ENCODE assay signal across 8 mouse cellular contexts in genomic region chr4:117912685-117913273, GRCm38 (mm10). TPM values are rescaled to one million over a fixed set of nuclear protein-coding genes. Genes with fewer than 3 reads are reported as not detected.
DNase-seq lines count a peak whose midpoint lies in the region; ATAC-seq lines count a peak whose summit lies in the region.

No protein-coding gene starts in this region.

- DNase-seq in cerebellum, adult 8-10 months: peak; percentile 44
- no peak for DNase-seq in cerebellum, postnatal 4 days (ENCODE audit: low spot score in 2 of 2)
- no peak for DNase-seq in neural tube, embryonic 11.5 days (ENCODE audit: low spot score)
- no peak for DNase-seq in neural tube, embryonic 10.5 days (ENCODE audit: extremely low spot score, low spot score)
- DNase-seq in liver, embryonic 13.5 days: no peak
- no peak for DNase-seq in thymus, postnatal 4 days
- no peak for DNase-seq in lung, postnatal 10 days

- H3K9me3 ChIP-seq in neural tube, embryonic 11.5 days (ENCODE audit: control insufficient read depth, low read length): no peaks in the 10 kb centered on the region
- no peaks in the 10 kb centered on the region for H3K9me3 ChIP-seq in liver, embryonic 13.5 days (replicated peaks)

- peaks cover 28% of the 10 kb centered on the region for H3K4me1 ChIP-seq in neural tube, embryonic 11.5 days (ENCODE audit: control insufficient read depth, insufficient read depth, low read length)
- peaks cover 78% of the 10 kb centered on the region for H3K4me1 ChIP-seq in liver, embryonic 13.5 days (replicated peaks)

- no peaks in the 10 kb centered on the region for H3K27me3 ChIP-seq in neural tube, embryonic 11.5 days (ENCODE audit: control insufficient read depth, insufficient read depth, low read length)
- H3K27me3 ChIP-seq in liver, embryonic 13.5 days: no peaks in the 10 kb centered on the region

- peaks cover 2% of the 10 kb centered on the region; the same call in 1 of the 2 replicates for H3K36me3 ChIP-seq in neural tube, embryonic 11.5 days (ENCODE audit: control insufficient read depth, insufficient read depth, low read length)
- peaks cover 29% of the 10 kb centered on the region for H3K36me3 ChIP-seq in liver, embryonic 13.5 days

- peak overlapping the region; percentile 66 for H3K4me2 ChIP-seq in neural tube, embryonic 11.5 days (ENCODE audit: low read depth)
- peak overlapping the region; percentile 97 for H3K4me2 ChIP-seq in liver, embryonic 13.5 days

- peak overlapping the region; percentile 72; the same call in 1 of the 2 replicates for H3K4me3 ChIP-seq in neural tube, embryonic 11.5 days (ENCODE audit: low read depth, low read length)
- peak overlapping the region; percentile 87 for H3K4me3 ChIP-seq in liver, embryonic 13.5 days (replicated peaks)

- ATAC-seq in neural tube, embryonic 11.5 days (ENCODE audit: insufficient read depth, low FRiP score, low TSS enrichment): no peak
- no peak for ATAC-seq in liver, embryonic 13.5 days (ENCODE audit: low read depth)
- ATAC-seq in activated CD4-positive, CD25-positive, alpha-beta regulatory T cell, adult 4 months: no peak

- no peak overlapping the region for H3K27ac ChIP-seq in neural tube, embryonic 11.5 days (ENCODE audit: low read depth, low read length)
- H3K27ac ChIP-seq in liver, embryonic 13.5 days: peak overlapping the region; percentile 40

- H3K9ac ChIP-seq in neural tube, embryonic 11.5 days (ENCODE audit: low read length): 0 out of 2 replicates have a peak overlapping the region, but pooled peaks have one; percentile 22
- peak overlapping the region; percentile 46; the same call in 1 of the 2 replicates for H3K9ac ChIP-seq in liver, embryonic 13.5 days

- WGBS in neural tube, embryonic 11.5 days: 61% methylated on average over 7 of the region's 7 CpGs
- 80% methylated on average over 7 of the region's 7 CpGs for WGBS in liver, embryonic 13.5 days (ENCODE audit: insufficient replicate concordance)

RNA-seq across cellular contexts. Expression of gene Ipo13, which starts 2.0 kb away (rescaled TPM):
- 56.3 and 67.0 TPM in 2 replicates for polyA plus RNA-seq in neural tube, embryonic 11.5 days (2014; fragmentation: Nextera tagmentation; extraction: Ambion mirVana)
- 22.5 and 25.9 TPM in 2 replicates for polyA plus RNA-seq in liver, embryonic 13.5 days (2015; fragmentation: Nextera tagmentation; extraction: Ambion mirVana)
- 10 to 100 TPM; 13.7 to 15.6 TPM for polyA plus RNA-seq in activated CD4-positive, CD25-positive, alpha-beta regulatory T cell, adult 4 months (2017; shearing (Covaris generic))

RNA-seq across cellular contexts. Expression of gene Artn, which starts 16.8 kb away (rescaled TPM):
- polyA plus RNA-seq in neural tube, embryonic 11.5 days (2014; fragmentation: Nextera tagmentation; extraction: Ambion mirVana): 1.5 and 1.7 TPM in 2 replicates
- polyA plus RNA-seq in liver, embryonic 13.5 days (2015; fragmentation: Nextera tagmentation; extraction: Ambion mirVana): 2.5 and 2.7 TPM in 2 replicates
- polyA plus RNA-seq in activated CD4-positive, CD25-positive, alpha-beta regulatory T cell, adult 4 months (2017; shearing (Covaris generic)): not detected

RNA-seq across cellular contexts. Expression of gene Dph2, which starts 20.9 kb away (rescaled TPM):
- 23.8 and 25.0 TPM in 2 replicates for polyA plus RNA-seq in neural tube, embryonic 11.5 days (2014; fragmentation: Nextera tagmentation; extraction: Ambion mirVana)
- 9.8 and 10.5 TPM in 2 replicates for polyA plus RNA-seq in liver, embryonic 13.5 days (2015; fragmentation: Nextera tagmentation; extraction: Ambion mirVana)
- polyA plus RNA-seq in activated CD4-positive, CD25-positive, alpha-beta regulatory T cell, adult 4 months (2017; shearing (Covaris generic)): 10 to 100 TPM; 21.1 to 25.4 TPM

RNA-seq across cellular contexts. Expression of gene Atp6v0b, which starts 25.6 kb away (rescaled TPM):
- polyA plus RNA-seq in neural tube, embryonic 11.5 days (2014; fragmentation: Nextera tagmentation; extraction: Ambion mirVana): 235 and 249 TPM in 2 replicates
- 158 and 159 TPM in 2 replicates for polyA plus RNA-seq in liver, embryonic 13.5 days (2015; fragmentation: Nextera tagmentation; extraction: Ambion mirVana)
- 100 to 1,000 TPM in 1 of 2 experiments, 10 to 100 TPM in 1; 75.9 to 111 TPM for polyA plus RNA-seq in activated CD4-positive, CD25-positive, alpha-beta regulatory T cell, adult 4 months (2017; shearing (Covaris generic))

RNA-seq across cellular contexts. Expression of gene B4galt2, which starts 29.5 kb away (rescaled TPM):
- 30.9 and 32.1 TPM in 2 replicates for polyA plus RNA-seq in neural tube, embryonic 11.5 days (2014; fragmentation: Nextera tagmentation; extraction: Ambion mirVana)
- 1.8 and 1.9 TPM in 2 replicates for polyA plus RNA-seq in liver, embryonic 13.5 days (2015; fragmentation: Nextera tagmentation; extraction: Ambion mirVana)
- polyA plus RNA-seq in activated CD4-positive, CD25-positive, alpha-beta regulatory T cell, adult 4 months (2017; shearing (Covaris generic)): not detected
